Mouse (Mus musculus): Measurements from ENCODE around the gene D430042O09Rik. TPM values are rescaled to one million over a fixed set of nuclear protein-coding genes. Genes with fewer than 3 reads are reported as not detected.

Gene D430042O09Rik
- total and polyA plus RNA-seq, 2 experiments from 2014 or later: 4.6 to 19.8 TPM

- ATAC-seq: peak; percentile 23; the same call in 1 of the 2 replicates
- Histone ChIP-seq H3K27me3 (ENCODE audit: insufficient read depth, low read length) (no peaks in the 10 kb centered on the region), H3K9me3 (ENCODE audit: low read length) (no peaks in the 10 kb centered on the region), H3K9ac (no peak overlapping the region), H3K27ac (ENCODE audit: low read depth, low read length) (no peak overlapping the region), H3K36me3 (ENCODE audit: insufficient read depth) (no peaks in the 10 kb centered on the region), H3K4me2 (ENCODE audit: low read depth) (no peak overlapping the region), H3K4me1 (ENCODE audit: insufficient read depth) (no peaks in the 10 kb centered on the region), H3K4me3 (ENCODE audit: low read depth, low read length) (no peak overlapping the region)
- 61% methylated on average over 7 of the region's 7 CpGs for WGBS
- no peak for TF ChIP-seq CTCF (IDR thresholded peaks at IDR 0.05; ENCODE audit: low read depth)
- DNase-seq: no peak
Observed at GRCm38 (mm10) chr7:125899036-125899435, 191.3 kb downstream of the D430042O09Rik start.

GRCm38 (mm10) chr7:125899916-125900315 lies 192.2 kb downstream of the D430042O09Rik start:
- 58% methylated on average over 2 of the region's 2 CpGs for WGBS

GRCm38 (mm10) chr7:125900386-125901161 lies 192.9 kb downstream of the D430042O09Rik start:
- Histone ChIP-seq H3K4me2 (ENCODE audit: low read depth) (no peak overlapping the region), H3K4me1 (ENCODE audit: insufficient read depth) (no peaks in the 10 kb centered on the region), H3K27ac (ENCODE audit: low read depth, low read length) (peak overlapping the region; percentile 9; the same call in 1 of the 2 replicates), H3K9me3 (ENCODE audit: low read length) (no peaks in the 10 kb centered on the region), H3K27me3 (ENCODE audit: insufficient read depth, low read length) (no peaks in the 10 kb centered on the region), H3K4me3 (ENCODE audit: low read depth, low read length) (no peak overlapping the region), H3K36me3 (ENCODE audit: insufficient read depth) (no peaks in the 10 kb centered on the region), H3K9ac (no peak overlapping the region)
- no peak for TF ChIP-seq CTCF (IDR thresholded peaks at IDR 0.05; ENCODE audit: low read depth)
- peak; percentile 62 for ATAC-seq
- DNase-seq: peak; percentile 20
- WGBS: 41% methylated on average over 13 of the region's 13 CpGs

More at GRCm38 (mm10) chr7:125899916-125900315, 192.2 kb downstream of the D430042O09Rik start:
- H3K4me3 ChIP-seq (ENCODE audit: low read depth, low read length): no peak overlapping the region
- H3K36me3 ChIP-seq (ENCODE audit: insufficient read depth): no peaks in the 10 kb centered on the region
- H3K4me1 ChIP-seq (ENCODE audit: insufficient read depth): no peaks in the 10 kb centered on the region
- DNase-seq: no peak
- H3K4me2 ChIP-seq (ENCODE audit: low read depth): no peak overlapping the region
- H3K9me3 ChIP-seq (ENCODE audit: low read length): no peaks in the 10 kb centered on the region
- TF ChIP-seq CTCF (IDR thresholded peaks at IDR 0.05; ENCODE audit: low read depth): no peak
- no peak overlapping the region for H3K9ac ChIP-seq
- H3K27me3 ChIP-seq (ENCODE audit: insufficient read depth, low read length): no peaks in the 10 kb centered on the region
- no peak overlapping the region for H3K27ac ChIP-seq (ENCODE audit: low read depth, low read length)
- ATAC-seq: no peak

GRCm38 (mm10) chr7:125920801-125921200 lies 213.1 kb downstream of the D430042O09Rik start:
- Histone ChIP-seq H3K4me1 (ENCODE audit: insufficient read depth) (no peaks in the 10 kb centered on the region), H3K27me3 (ENCODE audit: insufficient read depth, low read length) (no peaks in the 10 kb centered on the region), H3K9ac (no peak overlapping the region), H3K27ac (ENCODE audit: low read depth, low read length) (no peak overlapping the region), H3K9me3 (ENCODE audit: low read length) (no peaks in the 10 kb centered on the region), H3K36me3 (ENCODE audit: insufficient read depth) (no peaks in the 10 kb centered on the region), H3K4me3 (ENCODE audit: low read depth, low read length) (no peak overlapping the region), H3K4me2 (ENCODE audit: low read depth) (no peak overlapping the region)
- WGBS: 73% methylated on average over 5 of the region's 5 CpGs
- no peak for DNase-seq
- no peak for TF ChIP-seq CTCF (IDR thresholded peaks at IDR 0.05; ENCODE audit: low read depth)
- ATAC-seq: no peak

GRCm38 (mm10) chr7:125924044-125924443 lies 216.4 kb downstream of the D430042O09Rik start:
- Histone ChIP-seq H3K36me3 (ENCODE audit: insufficient read depth) (no peaks in the 10 kb centered on the region), H3K9me3 (ENCODE audit: low read length) (no peaks in the 10 kb centered on the region), H3K9ac (no peak overlapping the region), H3K27ac (ENCODE audit: low read depth, low read length) (no peak overlapping the region), H3K4me2 (ENCODE audit: low read depth) (no peak overlapping the region), H3K4me1 (ENCODE audit: insufficient read depth) (no peaks in the 10 kb centered on the region), H3K27me3 (ENCODE audit: insufficient read depth, low read length) (no peaks in the 10 kb centered on the region), H3K4me3 (ENCODE audit: low read depth, low read length) (no peak overlapping the region)
- 88% methylated on average over 5 of the region's 5 CpGs for WGBS
- DNase-seq: no peak
- ATAC-seq: no peak
- TF ChIP-seq CTCF (IDR thresholded peaks at IDR 0.05; ENCODE audit: low read depth): no peak

Other genes with a start within 250 kb of the D430042O09Rik start
- 43.3 and 58.6 TPM in 2 replicates for gene Nsmce1, start 216.3 kb upstream of the D430042O09Rik start, total RNA-seq (2014; rRNA removed)
- 107 and 123 TPM in 2 replicates for gene Nsmce1, start 216.3 kb upstream of the D430042O09Rik start, polyA plus RNA-seq (2015; fragmentation: Nextera tagmentation; extraction: Ambion mirVana)
- 6.0 and 6.9 TPM in 2 replicates for gene Il4ra, start 155.8 kb upstream of the D430042O09Rik start, total RNA-seq (2014; rRNA removed)
- gene Il4ra, start 155.8 kb upstream of the D430042O09Rik start, polyA plus RNA-seq (2015; fragmentation: Nextera tagmentation; extraction: Ambion mirVana): 3.3 and 4.1 TPM in 2 replicates
- 0.95 and 1.2 TPM in 2 replicates for gene Il21r, start 104.5 kb upstream of the D430042O09Rik start, total RNA-seq (2014; rRNA removed)
- gene Il21r, start 104.5 kb upstream of the D430042O09Rik start, polyA plus RNA-seq (2015; fragmentation: Nextera tagmentation; extraction: Ambion mirVana): 0.21 and 0.23 TPM in 2 replicates
- 69.7 and 77.2 TPM in 2 replicates for gene Gtf3c1, start 108 bp upstream of the D430042O09Rik start, total RNA-seq (2014; rRNA removed)
- gene Gtf3c1, start 108 bp upstream of the D430042O09Rik start, polyA plus RNA-seq (2015; fragmentation: Nextera tagmentation; extraction: Ambion mirVana): 14.3 and 19.0 TPM in 2 replicates

Measured in forebrain, postnatal 0 days (tissue).